Mouse (Mus musculus) liver, postnatal 0 days (tissue): ENCODE measurements around the gene Atad3a.

ENCODE experiments used
- CTCF ChIP-seq: sonication (generic); IDR thresholded peaks from 2 replicates; pipeline ENCODE4 v1.5.1; 2016; ENCODE audit warnings: antibody characterized with exemption, low read depth
- EP300 ChIP-seq: IDR thresholded peaks from 2 replicates; pipeline ENCODE4 v1.6.1; 2016; ENCODE audit warnings: antibody characterized with exemption, low read depth, mild to moderate bottlenecking

- TF ChIP-seq CTCF: no peak
- TF ChIP-seq EP300: no peak
Observed at GRCm38 (mm10) chr4:155708582-155708981, 52.3 kb downstream of the Atad3a start.
